Mouse (Mus musculus) bone marrow, adult 2 months (tissue): ENCODE measurements at regions not wholly inside any gene's neighbourhood (a gene's known extent, or its start where the extent isn't known, plus 50 kb on each side); places are given as distances from the start of the nearest gene placed in this dataset.

Source experiments
- CTCF ChIP-seq: fragments of 200-500 bp; IDR thresholded peaks from 2 replicates; pipeline ENCODE4 v1.5.1; 2011; ENCODE audit warnings: low read length, control low read depth; ENCODE audit not compliant: control insufficient read depth, insufficient read depth
- POLR2A ChIP-seq: fragments of 200-500 bp; IDR thresholded peaks from 2 replicates; pipeline ENCODE4 v1.6.1; 2011; ENCODE audit warnings: low read depth, mild to moderate bottlenecking, control low read depth, low read length, borderline replicate concordance; ENCODE audit not compliant: control insufficient read depth

DNA sequence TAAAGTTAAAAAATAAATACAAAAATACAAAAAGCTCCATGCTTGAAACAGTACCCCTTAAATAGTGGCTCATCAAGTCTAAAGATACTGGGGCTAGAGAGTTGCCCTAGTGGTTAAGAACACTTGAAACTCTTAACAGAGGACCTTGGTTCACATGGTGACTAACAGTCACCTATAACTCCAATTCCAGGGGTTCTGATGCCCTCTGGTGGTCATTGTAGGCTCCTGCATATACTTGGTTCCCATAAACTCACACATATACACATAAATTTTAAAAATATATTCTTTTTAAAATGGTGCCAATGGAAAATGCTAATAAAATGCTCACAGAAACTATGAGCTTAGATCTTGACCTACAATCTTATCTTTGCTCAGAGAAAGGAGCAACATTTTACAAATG is 286.4 kb downstream of the Pdcd6ip start:
- TF ChIP-seq POLR2A: no peak
- TF ChIP-seq CTCF: no peak
